Mouse (Mus musculus) neural tube, embryonic 14.5 days (tissue): Measurements from ENCODE around the gene Prdx2. TPM values are rescaled to one million over a fixed set of nuclear protein-coding genes. Genes with fewer than 3 reads are reported as not detected.

Experiments
- ATAC-seq: fragments of 200-750 bp; cut with Nextera tagmentation; 2 replicates; pipeline ENCODE4 v1.8.0; 2017; ENCODE audit warnings: low read depth, mild to moderate bottlenecking, moderate TSS enrichment, moderate library complexity
- H3K27ac ChIP-seq: fragments of 300-500 bp; sonication (generic); 2 replicates; pipeline ENCODE4 v1.5.1; 2014; ENCODE audit warnings: low read depth, mild to moderate bottlenecking, control low read depth, low read length, moderate library complexity, mixed read lengths
- H3K27me3 ChIP-seq: fragments of 300-500 bp; sonication (generic); 2 replicates; pipeline ENCODE4 v1.6.1; 2014; ENCODE audit warnings: low read length; ENCODE audit not compliant: control insufficient read depth, insufficient read depth
- H3K36me3 ChIP-seq: fragments of 300-500 bp; sonication (generic); 2 replicates; pipeline ENCODE4 v1.6.1; 2014; ENCODE audit warnings: low read length, mixed read lengths; ENCODE audit not compliant: control insufficient read depth, insufficient read depth
- H3K4me1 ChIP-seq: fragments of 300-500 bp; sonication (generic); 2 replicates; pipeline ENCODE4 v1.6.1; 2014; ENCODE audit warnings: low read length; ENCODE audit not compliant: control insufficient read depth, insufficient read depth
- H3K4me2 ChIP-seq: fragments of 300-500 bp; sonication (generic); 2 replicates; pipeline ENCODE4 v1.6.1; 2014; ENCODE audit warnings: mild to moderate bottlenecking, low read depth, low read length, control low read depth
- H3K4me3 ChIP-seq: fragments of 300-500 bp; sonication (generic); 2 replicates; pipeline ENCODE4 v1.5.1; 2014; ENCODE audit warnings: low read depth, low read length, control low read depth, mixed read lengths
- H3K9ac ChIP-seq: fragments of 300-500 bp; sonication (generic); replicated peaks from 2 replicates; pipeline ENCODE4 v1.6.1; 2014; ENCODE audit warnings: low read depth, mild to moderate bottlenecking, control low read depth, low read length, mixed read lengths
- H3K9me3 ChIP-seq: fragments of 300-500 bp; sonication (generic); 2 replicates; pipeline ENCODE4 v1.6.1; 2016; ENCODE audit warnings: low read length; ENCODE audit not compliant: control insufficient read depth
- WGBS: fragments of 180-500 bp; shearing (Covaris S2); extraction: QIAGEN DNeasy Blood & Tissue Kit; methylation state at CpG from one replicate; pipeline ENCODE4 v1.1.7; 2014; 5-methylcytosine and 5-hydroxymethylcytosine counted together
- polyA plus RNA-seq: library from polyadenylated mRNA; unstranded; fragments of >200 nt; fragmentation: Nextera tagmentation; extraction: Ambion mirVana; gene quantifications from 2 replicates; pipeline ENCODE4 v1.2.1, GENCODE M21; 2014

Gene Prdx2
- polyA plus RNA-seq, 1 experiment from 2014 or later: 1,252 TPM

- no peaks in the 10 kb centered on the region for H3K9me3 ChIP-seq
- H3K4me2 ChIP-seq: peak overlapping the region; percentile 97
- peak overlapping the region; percentile 96 for H3K27ac ChIP-seq
- 3% methylated on average over 14 of the region's 14 CpGs for WGBS
- H3K27me3 ChIP-seq: peaks cover 2% of the 10 kb centered on the region; the same call in 1 of the 2 replicates
- peaks cover 22% of the 10 kb centered on the region for H3K4me1 ChIP-seq
- peak overlapping the region; percentile 99 for H3K9ac ChIP-seq
- peak overlapping the region; percentile 98 for H3K4me3 ChIP-seq
- ATAC-seq: peak; percentile 28
- H3K36me3 ChIP-seq: peaks cover 8% of the 10 kb centered on the region; the same call in 1 of the 2 replicates
Observed at GRCm38 (mm10) chr8:84935489-84935888, 33.9 kb upstream of the Prdx2 start.

DNA sequence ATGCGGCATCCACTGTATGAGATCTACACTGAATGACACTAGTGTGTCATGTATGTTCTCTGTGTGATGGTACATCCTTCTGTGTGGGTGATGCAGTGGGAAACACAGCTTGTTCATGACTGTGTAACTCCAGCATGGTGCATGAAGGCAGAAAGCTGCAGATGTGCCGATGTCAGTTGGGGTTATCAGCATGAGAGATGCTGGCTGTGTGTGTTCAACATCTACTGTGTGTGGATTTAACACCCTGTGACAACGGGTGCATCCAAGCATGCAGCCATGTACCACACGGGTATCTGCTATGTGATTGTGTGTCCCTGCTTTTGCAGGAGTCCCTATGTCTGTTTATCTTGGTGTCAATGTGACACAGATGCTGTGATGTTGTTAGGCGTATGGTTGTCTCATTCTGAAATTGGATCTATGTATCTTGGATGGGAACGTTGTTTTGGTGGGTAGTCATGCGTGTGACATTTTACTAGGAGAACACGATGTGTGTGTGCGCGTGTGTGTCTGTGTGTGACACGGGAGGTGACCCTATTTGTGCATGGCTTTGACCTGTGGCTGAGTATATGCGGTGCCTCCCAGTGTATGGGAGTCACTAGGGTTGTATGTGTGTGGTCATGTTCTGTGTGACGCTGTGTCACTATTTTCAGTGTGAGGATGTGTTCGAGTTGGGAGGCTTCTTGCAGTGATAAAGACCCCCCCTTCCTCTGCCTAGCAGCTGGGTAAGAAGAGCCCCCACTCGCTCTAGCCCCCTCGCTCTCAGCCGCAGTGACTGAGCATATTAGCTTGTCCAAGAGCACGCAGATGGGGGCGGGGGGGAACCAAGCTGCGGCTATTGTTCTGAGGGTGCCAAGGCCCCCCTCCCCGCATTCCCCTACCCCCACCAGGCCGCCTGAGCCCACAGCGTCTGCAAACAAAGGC is 33.1 kb upstream of the Prdx2 start:
- H3K9me3 ChIP-seq: no peaks in the 10 kb centered on the region
- peak overlapping the region; percentile 98 for H3K4me3 ChIP-seq
- WGBS: 11% methylated on average over 23 of the region's 23 CpGs
- peak overlapping the region; percentile 96 for H3K27ac ChIP-seq
- H3K27me3 ChIP-seq: peaks cover 2% of the 10 kb centered on the region; the same call in 1 of the 2 replicates
- H3K9ac ChIP-seq: peak overlapping the region; percentile 99
- ATAC-seq: peak; percentile 55
- H3K4me2 ChIP-seq: peak overlapping the region; percentile 97
- H3K36me3 ChIP-seq: peaks cover 5% of the 10 kb centered on the region; the same call in 1 of the 2 replicates
- peaks cover 22% of the 10 kb centered on the region for H3K4me1 ChIP-seq

- H3K4me2 ChIP-seq: peak within 1 kb of the TSS; percentile 97
- peak within 1 kb of the TSS; percentile 99 for H3K9ac ChIP-seq
- H3K36me3 ChIP-seq: peaks cover 5% of the 10 kb centered on the region; the same call in 1 of the 2 replicates
- no peaks in the 10 kb centered on the region for H3K9me3 ChIP-seq
- ATAC-seq: peak; percentile 59
- peak within 1 kb of the TSS; percentile 98 for H3K4me3 ChIP-seq
- peak within 1 kb of the TSS; percentile 96 for H3K27ac ChIP-seq
- peaks cover 22% of the 10 kb centered on the region for H3K4me1 ChIP-seq
- WGBS: under 1% methylated on average over 40 of the region's 50 CpGs
- peaks cover 2% of the 10 kb centered on the region; the same call in 1 of the 2 replicates for H3K27me3 ChIP-seq
Observed at GRCm38 (mm10) chr8:84936962-84937546, 32.3 kb upstream of the Prdx2 start, which contains the start of gene Mast1. Gene Mast1, minus strand, starts transcription at chr8:84937359.

GRCm38 (mm10) chr8:84937620-84938485 is 31.5 kb upstream of the Prdx2 start:
- Histone ChIP-seq H3K27me3 (peaks cover 2% of the 10 kb centered on the region; the same call in 1 of the 2 replicates), H3K27ac (peak overlapping the region; percentile 96; the same call in 1 of the 2 replicates), H3K9me3 (no peaks in the 10 kb centered on the region), H3K4me2 (peak overlapping the region; percentile 97), H3K4me1 (peaks cover 22% of the 10 kb centered on the region), H3K36me3 (no peaks in the 10 kb centered on the region; the same call in 1 of the 2 replicates), H3K9ac (peak overlapping the region; percentile 99), H3K4me3 (peak overlapping the region; percentile 98)
- ATAC-seq: no peak
- 60% methylated on average over 13 of the region's 13 CpGs for WGBS

GRCm38 (mm10) chr8:84943699-84944098 is 25.7 kb upstream of the Prdx2 start:
- Histone ChIP-seq H3K4me2 (peak overlapping the region; percentile 69; the same call in 1 of the 2 replicates), H3K4me1 (0 out of 2 replicates have a peak, but pooled peaks cover 4% of the 10 kb centered on the region), H3K9ac (no peak overlapping the region), H3K27me3 (peaks cover 5% of the 10 kb centered on the region; the same call in 1 of the 2 replicates), H3K36me3 (no peaks in the 10 kb centered on the region), H3K9me3 (no peaks in the 10 kb centered on the region), H3K27ac (no peak overlapping the region), H3K4me3 (no peak overlapping the region)
- no peak for ATAC-seq
- WGBS: 20% methylated on average over 4 of the region's 4 CpGs

DNA sequence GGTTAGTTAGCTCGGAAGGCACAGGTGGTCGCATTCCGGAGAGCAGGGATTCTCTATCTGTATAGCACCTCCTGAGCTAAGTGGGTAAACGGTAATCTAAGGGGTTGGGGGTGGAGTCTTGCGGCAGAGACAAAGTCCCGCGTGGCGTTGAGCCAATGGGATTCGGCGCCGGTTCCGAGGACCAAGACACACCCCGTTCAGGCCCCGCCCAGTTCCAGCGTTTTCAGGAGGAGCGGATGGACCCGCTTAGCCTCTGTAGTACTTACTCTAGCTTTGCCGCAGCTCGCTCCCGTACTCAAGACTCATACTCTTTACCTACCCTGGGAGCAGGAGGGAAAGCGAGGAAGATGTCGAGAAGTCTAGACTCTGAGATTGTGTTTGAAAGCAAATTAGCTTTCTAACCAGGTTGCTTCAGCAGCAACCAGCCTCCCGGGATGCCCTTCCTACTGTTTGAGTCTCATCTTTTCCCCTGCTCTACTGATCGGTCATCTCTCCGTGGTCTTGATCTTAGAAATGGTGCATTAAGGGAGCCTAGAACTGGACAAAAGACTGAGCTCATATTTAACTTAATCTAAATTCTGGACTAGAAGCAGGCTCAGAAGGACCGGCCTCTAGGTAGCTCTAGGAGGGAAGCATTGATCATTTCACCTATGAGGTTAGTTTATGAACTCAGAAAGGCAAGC is 24.8 kb upstream of the Prdx2 start:
- Histone ChIP-seq H3K9me3 (no peaks in the 10 kb centered on the region), H3K27me3 (peaks cover 5% of the 10 kb centered on the region; the same call in 1 of the 2 replicates), H3K4me2 (peak overlapping the region; percentile 69), H3K36me3 (no peaks in the 10 kb centered on the region), H3K4me3 (peak overlapping the region; percentile 69), H3K4me1 (0 out of 2 replicates have a peak, but pooled peaks cover 4% of the 10 kb centered on the region), H3K9ac (0 out of 2 replicates have a peak overlapping the region, but pooled peaks have one; percentile 84), H3K27ac (no peak overlapping the region)
- 0 out of 2 replicates have a peak, but pooled peaks have one; percentile 29 for ATAC-seq
- WGBS: 3% methylated on average over 26 of the region's 26 CpGs

DNA sequence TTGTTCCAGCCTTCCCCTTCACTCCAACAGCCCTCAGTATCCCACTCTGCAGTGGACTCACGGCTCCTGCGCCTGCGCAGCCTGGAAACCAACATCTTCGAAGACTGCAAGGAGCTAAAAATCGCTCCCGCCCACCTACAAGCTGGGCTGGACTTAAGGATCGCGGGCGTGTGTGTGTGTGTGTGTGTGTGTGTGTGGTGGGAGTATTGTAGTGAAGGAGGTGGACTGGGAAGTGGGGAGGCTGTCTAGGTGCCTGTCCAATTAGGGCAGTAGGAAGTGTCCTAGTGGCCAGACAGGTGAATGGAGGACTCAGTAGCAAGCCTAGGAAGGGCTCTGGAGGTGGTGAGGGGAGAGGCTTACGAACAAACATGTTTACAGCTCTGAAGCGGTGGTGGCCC is 24.2 kb upstream of the Prdx2 start:
- H3K4me1 ChIP-seq: 0 out of 2 replicates have a peak, but pooled peaks cover 4% of the 10 kb centered on the region
- ATAC-seq: peak; percentile 59
- 2% methylated on average over 11 of the region's 11 CpGs for WGBS
- peak overlapping the region; percentile 84 for H3K9ac ChIP-seq
- H3K4me3 ChIP-seq: peak overlapping the region; percentile 69
- H3K36me3 ChIP-seq: no peaks in the 10 kb centered on the region
- peaks cover 5% of the 10 kb centered on the region; the same call in 1 of the 2 replicates for H3K27me3 ChIP-seq
- H3K9me3 ChIP-seq: no peaks in the 10 kb centered on the region
- H3K27ac ChIP-seq: peak overlapping the region; percentile 79
- peak overlapping the region; percentile 69 for H3K4me2 ChIP-seq
